Mouse (Mus musculus): Measurements from ENCODE around the gene Efcab5. TPM values are rescaled to one million over a fixed set of nuclear protein-coding genes. Genes with fewer than 3 reads are reported as not detected.
"Not testable (repeated sequence)": the region's sequence is repeated elsewhere in the genome, so short reads cannot be mapped to it uniquely, and the experiment has no call there.

Gene Efcab5
- total RNA-seq, 4 experiments from 2014 or later: 0.14 to 0.75 (median 0.20) TPM

DNA sequence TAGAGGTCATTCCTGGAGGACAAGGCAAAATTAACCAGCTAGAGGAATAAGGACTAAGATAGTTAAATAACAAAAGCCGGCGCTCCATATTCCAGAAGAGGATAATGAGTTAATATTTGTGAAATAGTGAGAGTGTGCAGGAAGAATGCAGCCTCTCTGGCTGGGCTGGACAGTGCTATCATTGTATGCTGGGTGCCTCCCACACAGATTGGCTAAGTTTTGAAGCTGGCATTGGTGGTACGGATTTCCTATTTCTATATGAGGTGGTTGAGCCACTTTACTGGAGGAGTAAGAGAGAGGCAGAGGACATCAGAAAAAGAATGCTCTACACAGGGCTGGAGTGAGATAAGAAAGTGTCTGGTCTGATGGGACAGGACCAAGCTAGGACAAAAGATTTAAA lies 9.0 kb downstream of the Efcab5 start:
- no peak for DNase-seq (ENCODE audit: low spot score)

- DNase-seq (ENCODE audit: low spot score): no peak
Measured at GRCm38 (mm10) chr11:77174531-77174930, 14.2 kb downstream of the Efcab5 start.

DNA sequence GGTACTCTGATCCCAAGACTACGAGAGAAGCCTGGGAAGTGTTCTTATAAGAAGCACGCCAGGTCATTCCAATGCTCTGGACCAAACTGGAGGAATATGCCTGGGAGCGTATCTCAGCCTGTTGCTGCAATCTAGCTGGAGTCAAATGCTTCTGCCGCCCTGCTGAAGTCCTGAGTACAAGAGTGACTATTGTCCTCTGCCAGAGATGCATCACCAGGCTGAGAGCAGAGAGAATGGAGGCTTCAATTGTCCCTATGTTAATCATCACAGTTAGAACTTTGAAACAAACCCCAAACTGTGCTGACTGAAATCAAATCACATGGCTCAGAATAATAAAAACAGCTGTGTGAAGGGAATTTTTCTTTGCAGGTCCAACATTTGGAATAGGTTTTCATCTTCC lies 15.0 kb downstream of the Efcab5 start:
- DNase-seq (ENCODE audit: low spot score): no peak

DNA sequence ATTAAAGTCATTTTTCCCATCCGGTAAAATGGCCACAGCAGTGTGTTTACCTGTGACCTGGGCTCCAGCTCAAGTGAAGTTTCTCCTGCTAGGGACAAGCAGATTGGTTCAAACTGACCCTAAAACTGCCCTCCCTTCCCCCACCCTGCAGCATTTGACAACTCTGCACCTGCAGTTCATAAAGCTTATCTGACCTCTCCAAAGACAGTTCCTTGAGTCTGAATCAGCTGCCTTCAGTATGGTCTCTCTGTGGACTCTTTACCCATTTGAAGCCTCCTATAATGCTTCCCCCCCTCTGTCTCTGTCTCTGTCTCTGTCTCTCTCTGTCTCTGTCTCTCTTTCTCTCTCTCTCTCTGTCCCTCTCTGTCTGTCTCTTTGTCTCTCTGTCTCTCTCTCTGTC lies 28.0 kb downstream of the Efcab5 start:
- no peak for DNase-seq (ENCODE audit: low spot score)

GRCm38 (mm10) chr11:77160341-77160740 lies 28.4 kb downstream of the Efcab5 start:
- DNase-seq (ENCODE audit: low spot score): no peak

GRCm38 (mm10) chr11:77154214-77154613 lies 34.6 kb downstream of the Efcab5 start:
- DNase-seq (ENCODE audit: low spot score): no peak

- no peak for DNase-seq (ENCODE audit: low spot score)
Measured at GRCm38 (mm10) chr11:77150806-77151205, 38.0 kb downstream of the Efcab5 start.

DNA sequence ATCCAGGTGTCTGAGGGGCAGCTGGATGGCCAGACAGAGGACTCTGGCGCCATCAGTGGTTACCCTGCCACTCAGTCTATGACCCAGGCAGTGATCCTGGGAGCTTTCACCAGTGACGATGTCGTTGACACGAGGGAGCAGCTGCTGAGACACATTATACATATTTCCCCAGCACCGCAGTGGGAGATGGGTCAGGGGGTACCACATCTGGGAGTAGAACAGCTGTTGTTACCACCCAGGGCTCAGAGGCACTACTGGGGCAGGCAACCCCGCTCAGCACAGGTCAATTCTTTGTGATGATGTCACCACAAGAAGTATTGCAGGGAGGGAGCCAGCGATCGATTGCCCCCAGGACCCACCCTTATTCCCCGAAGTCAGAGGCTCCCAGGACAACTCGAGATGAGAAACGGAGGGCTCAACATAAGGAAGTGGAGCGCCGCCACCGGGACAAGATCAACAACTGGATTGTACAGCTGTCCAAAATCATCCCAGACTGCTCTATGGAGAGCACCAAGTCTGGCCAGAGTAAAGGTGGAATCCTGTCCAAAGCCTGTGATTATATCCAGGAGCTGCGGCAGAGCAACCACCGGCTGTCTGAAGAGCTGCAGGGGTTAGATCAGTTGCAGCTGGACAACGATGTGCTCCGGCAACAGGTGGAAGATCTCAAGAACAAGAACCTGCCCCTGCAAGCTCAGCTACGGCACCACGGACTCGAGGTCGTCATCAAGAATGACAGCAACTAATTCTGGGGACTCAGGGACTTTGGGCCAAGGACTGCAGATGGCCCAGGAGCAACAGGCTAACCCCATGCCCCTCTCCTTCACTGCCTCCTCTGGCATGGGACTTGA lies 38.8 kb downstream of the Efcab5 start:
- not testable (repeated sequence) for DNase-seq (ENCODE audit: low spot score)

GRCm38 (mm10) chr11:77148774-77149173 lies 40.0 kb downstream of the Efcab5 start:
- DNase-seq (ENCODE audit: low spot score): no peak

- no peak for DNase-seq (ENCODE audit: low spot score)
Measured at GRCm38 (mm10) chr11:77147753-77148152, 41.0 kb downstream of the Efcab5 start.

- DNase-seq (ENCODE audit: low spot score): peak; percentile 12
Measured at GRCm38 (mm10) chr11:77145423-77145822, 43.3 kb downstream of the Efcab5 start.

DNA sequence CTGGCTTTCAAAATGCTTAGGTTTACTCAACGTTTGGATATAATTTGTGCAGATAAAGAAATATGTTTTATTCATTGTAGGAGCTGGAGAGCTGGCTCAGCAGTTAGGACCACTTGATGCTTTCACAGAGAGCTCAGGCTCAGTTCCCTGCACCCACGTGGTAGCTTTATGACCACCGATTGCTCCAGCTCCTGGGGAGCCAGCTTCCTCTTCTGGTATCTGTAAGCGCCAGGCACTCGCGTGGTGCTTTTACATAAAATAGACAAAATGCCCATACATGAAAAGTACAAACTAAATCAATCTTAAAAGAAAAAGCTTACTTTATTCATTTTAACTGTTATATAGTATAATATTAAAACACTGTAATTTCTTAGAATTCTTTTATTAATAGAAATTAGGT lies 46.8 kb downstream of the Efcab5 start:
- no peak for DNase-seq (ENCODE audit: low spot score)

DNA sequence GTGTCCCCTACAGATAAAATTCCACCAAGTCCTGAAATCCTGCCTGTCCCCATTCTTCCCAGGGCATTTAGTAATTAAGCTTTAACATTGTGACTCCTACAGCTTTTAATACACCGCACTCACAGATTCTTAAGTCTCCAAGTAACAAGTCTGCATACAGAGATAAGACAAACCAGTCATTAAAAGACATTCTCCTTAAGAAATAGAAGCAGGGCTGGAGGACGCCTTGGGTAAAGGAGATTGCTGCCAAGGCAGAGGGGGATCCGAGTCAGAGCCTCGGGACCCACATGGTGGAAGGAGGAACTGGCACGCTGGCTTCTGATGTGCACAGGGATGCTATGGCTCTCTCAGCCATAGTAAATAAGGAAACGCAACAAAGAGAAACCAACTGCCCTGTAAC lies 48.8 kb downstream of the Efcab5 start:
- no peak for DNase-seq (ENCODE audit: low spot score)

GRCm38 (mm10) chr11:77133450-77133849 lies 55.3 kb downstream of the Efcab5 start:
- no peak for DNase-seq (ENCODE audit: low spot score)

- no peak for DNase-seq (ENCODE audit: low spot score)
Measured at GRCm38 (mm10) chr11:77132580-77132979, 56.2 kb downstream of the Efcab5 start.

DNA sequence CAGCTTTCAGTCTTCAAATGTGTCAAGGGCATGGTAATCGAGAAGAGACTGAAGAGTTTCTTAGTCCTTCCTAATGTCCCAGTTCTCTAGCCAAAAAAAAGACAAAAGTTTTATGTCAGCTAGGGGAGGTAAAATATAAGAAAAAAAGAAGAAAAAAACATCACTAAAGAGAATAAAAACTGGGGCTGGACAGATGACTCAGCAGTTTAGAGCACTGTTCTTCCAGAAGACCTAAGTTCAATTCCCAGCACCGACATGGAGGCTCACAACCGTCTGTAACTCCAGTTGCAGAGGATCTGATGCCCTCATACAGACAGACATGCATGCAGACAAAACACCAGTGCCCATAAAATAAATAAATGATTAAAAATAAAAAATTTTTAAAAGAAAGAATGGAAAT lies 60.2 kb downstream of the Efcab5 start:
- DNase-seq (ENCODE audit: low spot score): no peak

DNA sequence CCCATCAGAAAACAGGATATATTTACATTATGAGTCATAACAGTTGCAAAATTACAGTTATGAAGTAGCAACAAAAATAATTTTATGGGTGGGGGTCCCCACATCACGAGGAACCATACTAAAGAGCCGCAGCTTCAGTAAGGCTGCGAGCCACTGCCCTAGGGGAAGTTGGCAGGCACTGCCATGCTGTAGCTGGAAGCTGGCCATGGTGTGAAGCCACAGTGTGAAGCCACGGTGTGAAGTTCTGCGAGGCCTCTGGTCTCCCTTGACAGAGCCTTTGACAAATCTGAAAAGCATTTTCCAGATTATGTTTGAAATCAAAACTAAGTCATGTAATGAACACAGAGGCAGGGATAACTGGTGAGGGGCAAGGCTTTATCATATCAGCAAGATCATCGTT lies 77.6 kb downstream of the Efcab5 start:
- no peak for DNase-seq (ENCODE audit: low spot score)

- no peak for DNase-seq (ENCODE audit: low spot score)
Measured at GRCm38 (mm10) chr11:77108442-77108841, 80.3 kb downstream of the Efcab5 start.

GRCm38 (mm10) chr11:77107872-77108271 lies 80.9 kb downstream of the Efcab5 start:
- DNase-seq (ENCODE audit: low spot score): not testable (repeated sequence)

DNA sequence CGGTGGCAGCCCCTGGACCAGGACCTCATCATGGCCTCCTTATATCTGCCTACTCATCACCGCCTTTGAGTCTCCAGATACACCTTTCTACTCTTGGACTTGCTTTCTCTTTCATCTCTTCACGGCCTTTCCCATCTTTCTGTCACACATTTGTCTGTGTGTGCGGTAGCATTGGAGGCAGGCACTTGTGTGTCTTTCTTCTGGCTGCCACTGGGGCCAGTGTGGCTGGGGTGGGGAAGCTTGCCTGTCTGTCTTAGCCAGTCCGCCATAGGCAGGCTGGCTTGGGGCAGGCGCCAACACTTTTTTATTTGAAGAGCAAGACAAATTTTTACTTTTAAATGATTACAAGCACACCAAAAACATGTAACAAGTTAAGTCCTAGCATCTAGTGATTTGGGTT lies 81.8 kb downstream of the Efcab5 start:
- no peak for DNase-seq (ENCODE audit: low spot score)

GRCm38 (mm10) chr11:77100137-77100937 lies 88.4 kb downstream of the Efcab5 start:
- peak; percentile 83 for DNase-seq (ENCODE audit: low spot score)

DNA sequence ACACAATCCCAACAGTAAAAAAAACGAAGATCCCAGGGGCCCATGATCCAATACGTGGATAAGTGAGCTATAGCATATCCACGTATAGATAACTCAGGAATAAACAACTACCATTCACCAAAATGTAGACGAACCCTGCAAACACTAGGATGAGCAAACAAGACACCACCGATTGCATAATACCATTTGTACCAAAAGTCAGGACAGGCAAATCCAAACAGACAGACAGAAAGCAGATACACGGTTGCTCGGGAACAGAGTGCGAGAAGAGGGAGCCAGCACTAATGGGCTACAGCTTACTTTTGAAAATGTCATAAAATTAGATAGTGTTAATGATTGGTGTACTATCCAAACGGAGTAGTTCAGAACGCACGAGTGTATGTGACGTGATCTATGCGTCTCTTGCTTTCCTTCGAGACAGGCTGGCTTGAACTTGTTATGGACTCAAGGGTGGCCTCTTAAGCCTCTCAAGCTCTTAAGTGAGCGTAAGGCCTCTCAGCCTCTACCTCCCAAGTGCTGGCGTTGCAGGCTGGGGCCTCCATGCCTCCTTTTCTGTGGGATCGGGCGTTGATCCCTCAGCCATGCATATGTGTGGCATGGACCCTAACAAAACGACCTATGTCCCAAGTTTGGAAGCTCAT lies 90.3 kb downstream of the Efcab5 start:
- DNase-seq (ENCODE audit: low spot score): no peak

Measured in heart, adult 8-10 months (tissue).